Mouse (Mus musculus): ENCODE measurements around the gene Gm49354.

DNA sequence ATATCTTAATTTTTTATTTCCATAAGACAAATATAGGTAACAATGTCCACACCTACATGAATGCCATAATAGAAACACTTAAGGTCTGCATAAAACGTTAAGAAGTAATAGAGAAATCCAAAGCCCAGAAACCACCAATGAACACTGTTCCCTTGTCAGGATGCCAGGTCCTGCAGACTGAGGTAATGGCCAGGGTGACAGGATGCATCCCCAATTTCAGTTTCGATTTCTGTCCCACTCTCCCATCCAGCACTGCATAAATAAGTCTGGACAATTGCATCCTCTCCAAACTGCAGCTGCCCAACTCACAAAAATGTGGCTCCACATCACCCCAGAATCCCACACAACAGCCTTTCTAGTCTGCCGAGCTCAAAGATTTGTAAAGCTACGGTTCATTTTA lies 38.1 kb upstream of the Gm49354 start:
- no peak for TF ChIP-seq CTCF (IDR thresholded peaks at IDR 0.05; ENCODE audit: low read depth)
- no peak for TF ChIP-seq EP300 (optimal IDR thresholded peaks at IDR 0.05)
